Mouse (Mus musculus) adipocyte (in vitro differentiated cells): ENCODE results near the gene Ddx46.

ENCODE experiments used
- DNase-seq: peaks from one replicate; pipeline ENCODE4 v3.0.0-alpha.2; 2016; ENCODE audit warnings: low spot score

The Ddx46 gene

DNA sequence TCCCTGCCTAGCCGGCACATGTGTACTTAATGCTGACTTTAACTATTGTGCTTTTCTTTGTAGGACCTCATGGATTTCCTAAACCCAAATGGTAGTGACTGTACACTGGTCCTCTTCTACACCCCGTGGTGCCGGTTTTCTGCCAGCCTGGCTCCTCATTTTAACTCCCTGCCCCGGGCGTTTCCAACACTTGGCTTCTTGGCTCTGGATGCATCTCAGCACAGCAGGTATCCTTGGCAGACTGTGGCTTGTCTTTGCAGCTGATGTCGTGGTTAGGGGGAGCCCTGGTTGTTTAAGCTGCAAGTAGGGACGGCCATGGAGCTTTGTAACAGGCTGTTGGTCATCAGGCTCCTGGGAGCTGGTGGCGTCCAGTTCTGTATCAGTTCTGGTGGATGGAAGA lies 86.7 kb downstream of the Ddx46 start:
- DNase-seq = no peak

DNA sequence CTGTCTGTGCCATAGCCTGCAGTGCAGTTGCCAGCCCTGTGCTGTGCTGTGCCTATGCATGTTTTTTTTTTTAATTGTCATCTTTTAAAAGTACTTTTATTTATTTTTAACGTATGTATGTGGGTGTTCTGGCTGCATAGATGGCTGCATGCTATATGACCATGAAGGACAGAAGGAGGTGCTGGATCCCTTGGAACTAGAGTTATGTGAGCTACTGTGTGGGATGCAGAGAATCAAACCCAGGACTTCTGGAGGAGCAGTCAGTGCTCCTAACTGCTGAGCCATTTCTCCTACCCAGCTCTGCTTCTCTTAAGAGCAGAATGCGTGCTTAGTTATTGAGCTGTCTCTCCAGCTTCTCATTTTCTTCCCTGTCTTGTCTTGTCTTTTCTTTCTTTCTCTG lies 87.2 kb downstream of the Ddx46 start:
- DNase-seq = no peak

DNA sequence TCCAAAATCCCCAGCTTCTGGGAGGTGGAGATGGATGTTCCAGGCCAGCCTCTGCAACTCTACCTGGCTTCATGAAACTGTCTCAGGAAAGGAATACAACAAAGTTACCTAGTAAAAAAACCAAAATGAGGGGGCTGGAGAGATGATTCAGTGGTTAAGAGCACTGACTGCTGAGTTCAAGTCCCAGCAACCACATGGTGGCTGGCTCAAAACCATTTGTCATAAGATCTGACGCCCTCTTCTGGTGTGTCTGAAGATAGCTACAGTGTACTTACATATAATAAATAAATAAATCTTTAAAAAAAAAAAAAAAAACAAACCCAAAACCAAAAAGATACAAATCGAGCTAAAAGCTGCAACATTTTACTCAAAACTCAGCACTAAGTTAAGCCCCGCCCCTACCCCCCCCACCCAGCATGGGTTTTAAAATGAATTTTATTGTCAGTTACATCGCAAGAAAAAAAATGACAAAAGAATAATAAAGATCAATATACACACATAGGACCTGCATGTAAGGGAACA lies 91.8 kb downstream of the Ddx46 start:
- DNase-seq = no peak

DNA sequence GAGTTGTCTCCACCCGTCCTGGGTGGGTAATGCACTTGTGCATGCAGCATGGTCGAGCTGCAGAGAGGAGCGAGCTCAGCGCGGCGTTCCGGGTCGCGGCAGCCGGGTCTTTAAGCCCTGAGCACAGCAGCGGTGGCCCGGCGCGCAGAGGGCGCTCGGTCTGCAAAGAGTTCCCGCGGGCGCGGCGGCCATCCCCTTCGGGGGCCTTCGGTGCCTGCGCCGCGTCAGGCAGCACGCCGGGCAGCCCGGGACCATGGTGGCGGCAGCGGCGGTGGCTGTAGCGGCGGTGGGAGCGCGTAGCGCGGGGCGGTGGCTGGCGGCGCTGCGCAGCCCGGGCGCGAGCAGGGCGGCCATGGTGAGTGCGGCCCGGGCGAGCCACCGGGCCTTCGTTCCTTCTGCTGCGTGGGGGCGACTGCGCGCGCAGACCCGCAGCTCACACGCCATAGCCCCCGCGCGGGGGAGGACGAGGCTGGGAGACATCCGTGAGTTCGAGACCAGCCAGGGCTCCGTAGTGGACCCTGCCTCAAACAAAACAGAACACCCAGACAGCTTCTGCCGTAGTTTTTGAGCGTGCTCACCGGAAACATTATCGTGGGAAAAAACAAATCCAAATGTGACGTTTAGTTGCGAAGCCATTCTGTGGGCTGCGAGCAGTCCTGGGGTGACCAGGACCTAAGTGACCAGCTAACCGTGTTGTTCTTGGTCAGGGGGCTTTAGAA lies 92.5 kb downstream of the Ddx46 start, which contains the start of gene Pcbd2:
TSS of gene Pcbd2 (plus strand) at position 249 of the 719 bp plus-strand sequence.
- peak; percentile 69 for DNase-seq

DNA sequence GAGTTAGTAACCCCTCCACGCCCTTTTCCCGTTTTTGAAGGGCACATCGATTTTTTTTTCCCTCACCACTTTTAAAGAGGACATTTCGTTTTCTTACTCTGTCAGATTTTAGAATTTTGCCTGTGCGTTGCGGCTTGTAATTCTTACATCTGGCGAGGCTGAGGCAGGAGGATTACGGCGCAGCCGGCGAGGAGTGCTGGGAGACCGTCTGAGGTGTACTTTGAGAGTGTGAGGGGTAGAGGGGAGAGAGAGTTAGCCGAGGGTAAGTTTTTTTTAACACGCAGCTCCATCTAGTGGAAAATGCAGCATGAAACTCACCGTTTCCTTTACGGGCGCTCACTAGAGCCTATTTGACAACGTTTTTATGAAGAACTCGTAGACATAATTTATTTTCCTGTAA lies 93.0 kb downstream of the Ddx46 start:
- peak; percentile 85 for DNase-seq

DNA sequence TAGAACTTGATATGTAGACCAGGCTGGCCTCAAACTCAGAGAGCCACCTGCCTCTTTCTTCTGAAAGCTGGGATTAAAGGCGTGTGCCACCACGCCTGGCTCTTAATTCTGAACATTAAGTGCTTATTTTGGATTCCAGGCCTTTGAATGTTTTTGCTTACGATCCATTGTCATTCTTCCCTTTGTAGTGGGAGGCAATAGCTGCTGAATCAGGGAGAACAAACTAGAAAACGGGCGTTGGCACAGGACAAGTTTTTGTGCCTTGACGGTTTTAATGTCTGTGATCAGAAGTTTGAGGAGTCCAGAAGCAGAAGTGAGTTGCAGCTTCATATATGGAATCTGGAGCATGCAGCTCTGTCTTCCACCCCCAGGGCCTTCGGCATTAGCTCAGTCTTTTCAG lies 95.9 kb downstream of the Ddx46 start:
- DNase-seq = no peak
